Mouse (Mus musculus) skeletal muscle tissue, adult 2 months (tissue): ENCODE data around the gene Fam234b.

Experiments used
- DNase-seq: peaks from one replicate; pipeline ENCODE4 v3.0.0-alpha.2; 2012; ENCODE audit warnings: low read depth, low spot score

Gene Fam234b

DNA sequence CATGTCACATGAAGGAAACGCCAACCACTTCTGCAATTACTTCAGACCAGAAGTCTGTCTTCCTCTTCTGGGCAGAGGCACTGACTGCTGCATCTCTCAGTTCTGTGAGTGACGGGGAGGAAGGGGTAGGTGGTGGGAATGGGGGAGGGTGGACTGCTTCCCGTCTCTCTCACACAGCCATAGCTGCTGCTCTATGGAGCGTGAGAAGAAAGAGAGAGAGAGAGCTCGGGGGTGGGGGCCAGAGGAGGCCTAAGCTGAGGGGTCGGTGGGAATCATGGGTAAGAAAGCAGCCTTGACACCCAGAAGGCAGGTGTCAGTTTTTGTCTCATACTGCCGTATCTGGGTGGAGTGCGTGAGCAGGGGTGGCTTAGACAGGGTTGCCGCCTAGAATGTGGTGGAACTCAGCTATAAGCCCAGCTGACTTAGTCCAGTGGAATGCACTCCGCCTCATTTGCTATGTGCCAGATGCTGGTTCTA lies 30.7 kb downstream of the Fam234b start:
- DNase-seq: no peak

DNA sequence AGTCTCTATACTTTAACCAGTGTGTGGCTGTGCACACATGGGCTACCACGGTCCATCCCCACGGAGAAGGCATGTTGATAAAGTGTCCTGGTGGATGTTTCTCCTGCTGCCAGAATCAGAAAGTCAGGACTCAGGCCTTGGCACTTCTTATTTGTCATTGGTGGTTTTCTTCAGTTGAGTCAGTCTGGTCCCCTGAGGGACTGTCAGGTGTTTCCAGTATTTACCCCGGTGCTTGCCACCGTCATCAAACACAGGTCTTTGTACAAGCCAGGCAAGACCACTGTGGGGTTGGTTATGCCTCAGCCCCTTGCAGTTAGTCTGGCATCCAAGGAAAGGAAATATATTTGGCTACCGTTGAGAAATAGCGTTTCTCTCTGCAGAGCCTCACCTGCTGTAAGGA lies 32.8 kb downstream of the Fam234b start:
- DNase-seq: no peak

DNA sequence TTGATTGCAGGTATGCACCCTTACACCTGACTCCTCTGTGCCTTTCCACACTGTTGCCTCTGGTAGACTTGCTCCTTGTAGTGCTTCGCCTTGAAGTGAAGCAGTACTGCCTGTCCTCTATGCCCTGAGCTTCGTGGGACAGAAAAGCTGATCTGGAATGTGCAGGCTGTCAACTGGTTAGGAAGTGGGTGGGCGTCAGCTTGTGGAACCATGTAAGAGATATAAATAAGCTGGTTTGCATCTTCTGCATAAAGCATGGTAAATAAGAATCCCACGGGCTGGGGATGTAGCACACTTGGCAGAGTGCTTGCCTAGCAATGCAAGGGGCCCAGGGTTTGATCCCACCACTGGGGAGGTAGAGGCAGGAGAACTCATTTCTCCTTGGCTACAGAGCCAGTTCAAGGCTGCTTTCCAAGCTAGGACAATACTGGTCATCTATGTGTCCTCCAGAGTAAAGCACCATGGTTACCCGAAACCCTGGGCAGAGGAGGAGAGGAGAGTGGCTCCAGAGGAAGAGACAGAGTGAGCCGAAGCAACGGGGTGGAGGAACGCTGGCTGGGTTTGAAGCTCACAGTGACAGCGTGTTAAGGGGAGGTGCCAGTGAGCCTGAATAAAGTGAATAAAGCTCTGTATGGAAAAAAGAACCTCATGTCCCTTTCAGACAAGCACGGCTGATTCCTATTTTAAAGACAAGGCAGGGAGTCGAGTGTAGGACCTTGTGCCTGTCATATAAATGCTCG lies 34.8 kb downstream of the Fam234b start:
- no peak for DNase-seq

DNA sequence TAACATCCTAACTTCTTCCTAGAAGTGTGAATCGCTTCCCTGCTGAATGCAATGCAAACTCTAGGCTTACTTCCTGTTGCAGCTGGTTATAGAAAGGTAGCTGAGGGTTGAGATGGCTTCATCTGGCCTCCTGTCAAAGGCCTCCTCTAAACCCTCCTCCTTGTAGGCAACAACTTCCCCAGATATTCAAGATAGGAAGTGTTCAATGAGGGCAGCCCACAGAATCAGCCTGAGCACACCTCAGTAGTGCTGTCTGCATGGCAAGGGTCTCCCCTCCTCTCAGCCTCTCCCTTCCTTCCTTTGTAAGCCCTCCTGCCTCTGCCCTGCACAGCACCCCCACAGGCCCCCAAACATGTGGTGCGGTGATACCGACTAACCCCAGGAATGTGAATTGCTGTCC lies 38.0 kb downstream of the Fam234b start:
- DNase-seq: no peak

DNA sequence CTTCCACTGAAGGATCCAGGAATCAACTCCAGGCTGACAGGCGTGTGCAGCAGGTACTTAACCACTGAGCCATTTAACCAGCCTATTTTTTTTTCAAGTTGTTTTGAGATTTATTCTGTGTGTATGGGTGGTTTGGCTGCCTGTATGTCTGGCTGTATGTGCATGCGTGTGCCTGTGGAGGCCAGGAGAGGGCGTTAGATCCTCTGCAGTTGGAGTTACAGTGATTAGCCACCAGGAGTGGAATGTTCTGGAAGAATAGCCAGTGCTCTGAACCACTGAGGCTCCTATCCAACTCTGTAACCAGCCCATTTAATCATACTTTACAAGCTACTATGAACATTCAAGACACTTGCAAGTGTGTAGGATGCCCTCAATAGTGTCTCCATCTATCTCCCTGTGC lies 38.8 kb downstream of the Fam234b start:
- DNase-seq: no peak

DNA sequence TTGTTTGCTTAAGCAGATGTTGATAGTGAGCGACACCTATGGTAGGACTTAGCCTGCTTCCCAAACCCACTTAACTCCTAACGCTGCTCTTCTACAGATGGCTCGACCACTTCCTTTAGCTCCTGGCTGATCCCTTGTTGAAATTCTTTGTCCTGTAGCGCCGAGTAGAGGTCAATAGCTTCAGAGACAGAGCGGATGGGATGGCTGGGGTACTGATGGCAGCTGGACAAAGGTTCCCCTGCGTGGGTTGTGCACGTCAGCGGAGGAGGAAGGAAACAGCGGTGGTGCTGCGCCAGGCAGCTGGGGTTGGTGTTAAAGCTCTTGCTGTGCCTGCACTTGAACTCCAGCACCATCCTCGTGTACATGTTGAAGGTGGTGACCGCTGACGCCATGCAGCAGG lies 39.5 kb downstream of the Fam234b start:
- DNase-seq: no peak

DNA sequence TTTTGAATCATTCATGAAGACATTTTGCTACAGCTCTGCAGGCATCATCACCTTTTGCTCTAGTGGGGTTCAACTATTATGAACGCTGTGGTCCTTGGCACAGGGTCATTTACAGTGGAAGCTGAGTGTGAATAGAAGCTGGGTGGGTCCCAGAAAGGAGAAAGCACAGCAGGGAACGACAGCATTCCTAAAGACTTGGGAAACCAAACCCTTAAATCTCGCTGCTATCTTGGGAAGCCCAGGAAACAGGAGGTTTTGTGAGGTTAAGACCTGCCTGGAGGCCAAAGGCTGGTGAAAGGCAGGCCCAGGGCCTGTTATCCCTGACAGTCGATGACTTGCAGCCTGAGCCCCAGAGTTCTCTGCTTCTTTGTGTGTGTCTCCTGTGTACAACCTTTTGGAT lies 40.4 kb downstream of the Fam234b start:
- no peak for DNase-seq

DNA sequence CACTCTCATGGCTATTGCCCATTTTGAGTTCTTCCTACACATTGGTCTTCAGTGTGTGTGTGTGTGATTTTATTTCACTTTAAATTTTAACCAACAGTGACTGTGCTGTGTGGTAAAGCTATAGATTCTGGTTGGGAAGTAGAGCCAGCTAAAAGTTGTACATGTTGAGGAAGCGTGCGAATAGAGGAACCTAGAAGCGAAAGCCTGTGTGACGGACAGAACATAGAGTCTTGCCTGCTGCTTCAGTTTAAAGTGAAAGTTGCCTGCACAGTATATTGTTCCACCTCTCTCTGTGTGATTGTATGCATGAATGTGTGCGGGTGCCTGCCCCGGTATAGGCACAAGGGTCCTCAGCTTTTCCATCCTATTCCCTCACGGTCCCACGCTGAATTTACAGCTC lies 42.6 kb downstream of the Fam234b start:
- no peak for DNase-seq

DNA sequence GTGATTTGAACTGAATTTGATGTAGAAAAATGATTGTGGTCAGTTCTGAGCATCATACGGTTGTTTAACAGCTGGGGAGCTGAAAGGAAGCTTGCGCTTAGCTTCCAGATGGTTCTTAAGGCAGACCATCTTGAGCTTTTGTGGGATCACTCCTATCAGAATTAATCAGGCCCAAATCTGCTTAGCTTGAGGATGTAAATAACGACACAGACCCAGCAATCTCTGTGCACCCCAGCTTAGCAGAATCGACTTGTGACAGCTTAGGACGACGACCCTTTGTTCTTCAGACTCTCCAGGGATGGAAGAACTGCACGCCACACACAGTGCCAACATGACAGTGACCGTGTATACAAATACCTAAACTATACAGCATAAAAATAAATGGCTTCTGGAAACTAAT lies 47.8 kb downstream of the Fam234b start:
- DNase-seq: no peak

DNA sequence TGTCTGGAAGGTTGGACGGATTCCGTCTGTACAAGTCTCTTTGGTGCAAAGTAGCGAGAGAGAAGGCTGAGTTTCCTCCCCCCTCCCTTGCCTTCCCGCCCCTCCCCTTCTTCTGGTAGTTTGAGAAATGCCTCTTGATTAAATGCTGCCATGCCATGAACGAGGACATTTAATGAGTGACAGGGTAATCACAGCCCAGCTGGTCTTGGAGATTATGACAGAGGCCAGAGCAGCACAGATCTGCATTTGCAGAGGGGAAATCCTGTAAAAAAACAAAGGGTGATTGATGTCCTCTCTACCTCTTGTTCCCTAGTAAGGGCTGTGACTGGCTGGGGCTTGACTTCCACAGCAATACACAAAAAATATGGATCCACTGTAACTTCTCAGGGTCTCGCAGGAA lies 50.1 kb downstream of the Fam234b start:
- DNase-seq: no peak

DNA sequence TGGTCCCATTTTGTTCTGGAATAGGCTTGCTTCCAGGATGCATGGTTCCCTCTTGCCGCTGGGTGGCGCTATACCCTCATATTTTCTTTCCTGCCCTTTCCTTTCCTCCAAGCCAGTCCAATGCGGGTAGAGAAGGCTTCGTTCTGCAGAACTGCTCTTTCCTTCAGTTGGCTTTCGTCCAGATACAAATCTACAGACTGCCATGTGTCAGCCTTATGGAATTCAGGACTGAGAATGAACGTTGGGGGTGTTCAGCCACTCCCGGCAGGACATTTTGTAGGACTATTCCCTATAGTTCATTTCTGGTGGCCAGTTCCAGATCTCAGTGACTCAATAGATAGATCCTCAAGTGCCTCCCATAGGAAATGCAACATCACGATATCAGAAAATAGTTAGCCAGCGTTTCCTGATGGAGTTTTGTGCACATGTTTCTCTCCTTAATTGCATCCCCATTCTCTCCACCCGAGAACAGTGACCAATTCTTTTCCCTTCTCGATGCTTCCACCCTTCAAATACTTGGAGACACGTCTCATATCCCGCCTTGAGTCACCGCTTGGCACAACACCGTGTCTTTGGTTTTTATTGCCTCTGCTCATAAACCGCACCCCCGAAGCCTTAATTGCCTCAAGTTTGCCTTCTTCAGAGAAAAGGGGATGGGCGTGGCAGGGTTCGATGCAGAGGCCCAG lies 52.2 kb downstream of the Fam234b start:
- DNase-seq: peak; percentile 83

DNA sequence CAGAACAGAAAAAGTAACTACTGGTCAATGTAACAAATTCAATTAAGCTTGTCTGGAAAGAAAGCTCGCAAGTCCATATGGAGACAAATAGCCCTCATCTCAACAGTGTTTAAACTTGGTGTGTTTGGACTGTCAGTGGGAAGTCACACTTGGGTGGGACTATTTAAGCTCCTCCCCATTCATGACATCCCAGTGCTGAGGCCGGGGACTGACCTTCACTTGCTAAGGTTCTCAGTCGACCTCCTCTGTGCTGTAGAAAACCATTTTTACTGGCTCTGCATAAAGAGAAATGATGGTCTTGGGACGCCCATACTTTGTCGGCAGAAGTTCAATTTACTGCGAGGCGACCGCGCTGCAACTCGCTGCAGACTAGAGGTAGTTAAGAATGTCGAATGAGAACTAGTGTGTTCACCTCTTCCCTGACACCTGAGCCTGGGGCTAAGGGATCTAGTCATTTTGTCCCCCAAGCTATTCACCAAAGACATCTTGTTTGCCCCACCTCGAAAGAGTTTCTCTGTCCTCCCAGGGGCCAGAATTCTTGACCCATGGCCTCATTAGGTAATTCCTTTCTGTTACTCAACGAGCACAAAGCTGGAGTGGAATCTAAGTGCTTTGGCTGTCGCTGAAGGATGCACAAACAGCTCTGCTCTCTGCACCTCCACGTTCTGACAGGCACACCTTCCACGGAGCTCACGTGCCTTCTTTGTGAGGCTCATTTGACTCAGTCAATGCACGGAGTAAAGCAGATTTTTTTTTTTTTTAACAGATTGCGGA lies 53.3 kb downstream of the Fam234b start:
- DNase-seq: no peak

DNA sequence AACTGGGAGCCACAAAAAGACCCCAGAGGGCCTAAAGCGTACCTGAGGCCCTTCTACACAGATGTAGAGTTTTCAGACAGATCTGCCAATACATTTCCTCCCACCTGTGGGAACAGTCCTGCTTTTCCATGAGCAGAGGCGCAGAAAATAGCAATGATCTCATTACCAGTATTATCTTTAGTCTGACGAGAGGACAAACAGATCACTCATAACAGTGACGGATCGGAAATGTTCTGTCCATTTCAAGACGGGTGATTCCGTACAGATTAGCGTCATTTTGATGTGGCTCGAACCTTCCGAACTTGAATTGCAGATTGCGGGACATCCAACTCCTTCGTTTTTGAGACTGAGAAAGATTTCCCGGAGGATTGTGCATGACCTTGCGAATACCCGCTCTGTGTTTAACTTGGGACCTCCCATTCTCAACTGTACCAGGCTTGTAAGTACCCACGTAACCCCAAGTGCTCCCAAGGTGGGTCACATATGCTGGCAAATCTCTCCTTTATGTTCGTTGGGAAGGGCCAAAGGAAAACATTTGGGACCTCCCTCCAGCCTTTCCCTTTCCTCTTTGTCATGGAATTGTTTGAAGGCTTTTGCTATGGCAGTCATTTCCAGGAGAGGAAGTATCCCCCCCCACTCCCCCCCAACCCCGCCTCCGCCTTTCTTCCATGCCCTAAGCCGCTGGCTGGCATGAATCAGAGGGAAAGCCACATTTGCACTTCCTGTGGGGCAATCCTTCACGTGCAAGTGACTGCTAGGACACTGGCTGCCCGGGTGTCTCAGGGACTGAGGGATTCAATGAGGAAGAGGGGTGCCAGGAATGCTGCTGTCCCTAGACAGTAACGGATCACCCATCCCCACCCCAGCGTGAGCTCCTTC lies 54.3 kb downstream of the Fam234b start:
- no peak for DNase-seq

DNA sequence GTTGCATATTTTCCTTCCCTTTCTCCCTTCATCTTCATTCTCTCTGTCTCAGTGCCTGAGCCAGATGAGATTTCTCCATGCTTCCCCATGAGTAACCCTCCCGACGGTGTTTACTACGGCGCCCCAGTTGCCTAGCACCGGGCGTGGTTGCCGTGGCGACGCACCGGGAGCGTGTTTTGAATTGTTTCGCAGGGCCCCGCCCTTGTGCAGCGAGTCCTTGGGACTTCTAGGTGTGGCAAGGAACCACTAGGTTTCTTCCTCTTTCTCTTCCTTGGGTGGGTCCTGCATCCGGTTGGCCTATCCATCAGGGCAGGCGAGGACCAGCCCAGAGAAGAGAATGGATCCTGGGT lies 54.9 kb downstream of the Fam234b start:
- peak; percentile 68 for DNase-seq

DNA sequence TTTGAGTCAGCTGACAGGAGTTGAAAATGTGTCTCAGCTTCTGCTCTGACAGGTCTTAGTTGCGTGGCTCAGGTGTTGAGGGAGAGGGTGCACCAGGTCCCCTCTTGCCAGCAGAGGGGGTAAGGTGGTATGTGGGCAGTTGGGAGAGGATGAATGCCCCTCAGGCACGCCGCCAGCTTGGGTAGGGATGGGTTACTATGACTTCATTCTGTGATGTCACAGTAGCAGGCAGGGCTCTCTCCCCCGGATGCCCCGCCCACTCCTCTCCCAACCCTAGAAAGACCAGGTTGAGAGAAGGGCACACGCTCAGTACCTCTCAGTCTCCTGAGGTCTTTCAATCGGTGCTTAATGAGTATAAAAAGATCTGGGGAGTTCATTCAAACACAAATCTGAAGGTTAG lies 56.4 kb downstream of the Fam234b start, which contains the start of gene Gsg1:
Gene Gsg1, minus strand, starts transcription at position 199 of the 400 bp plus-strand sequence.
- no peak for DNase-seq

DNA sequence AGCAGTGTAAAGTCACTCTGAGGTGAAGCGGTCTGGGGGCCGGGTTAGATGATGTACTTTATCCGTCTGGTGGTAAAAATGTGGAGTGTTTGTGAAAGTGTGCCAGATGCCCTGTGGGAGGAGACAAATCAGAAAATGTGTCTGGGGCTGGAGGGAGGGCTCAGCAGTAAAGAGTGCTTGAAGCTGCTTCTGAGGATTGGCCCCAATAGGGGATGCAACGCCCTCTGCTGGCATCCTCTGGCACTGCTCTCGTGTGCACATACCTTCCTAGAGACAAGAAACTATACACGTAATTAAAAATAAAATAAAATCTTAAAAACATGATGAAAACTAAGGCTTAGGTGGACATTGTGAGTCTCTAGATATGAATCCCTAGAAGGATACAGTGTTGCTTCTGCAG lies 62.7 kb downstream of the Fam234b start:
- DNase-seq: no peak

DNA sequence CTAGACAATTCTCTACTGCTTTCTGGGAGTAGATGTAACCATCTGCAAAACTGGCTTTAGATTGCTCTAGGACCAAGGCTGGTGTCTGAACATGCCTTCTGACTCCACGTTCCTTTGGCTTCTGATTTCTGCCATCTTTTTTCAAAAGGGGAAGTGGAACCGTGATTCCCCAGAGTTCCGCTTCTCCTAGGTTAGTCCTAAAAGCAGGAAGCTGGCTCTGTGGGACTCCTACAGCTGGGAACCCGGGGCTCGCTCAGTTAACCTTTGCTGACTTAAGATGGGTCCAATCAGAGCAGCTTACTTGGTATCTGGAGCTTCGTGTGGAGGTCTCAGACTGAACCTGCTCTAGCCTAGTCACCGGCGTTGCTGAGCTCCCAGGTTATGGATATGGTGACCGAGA lies 63.3 kb downstream of the Fam234b start:
- no peak for DNase-seq

DNA sequence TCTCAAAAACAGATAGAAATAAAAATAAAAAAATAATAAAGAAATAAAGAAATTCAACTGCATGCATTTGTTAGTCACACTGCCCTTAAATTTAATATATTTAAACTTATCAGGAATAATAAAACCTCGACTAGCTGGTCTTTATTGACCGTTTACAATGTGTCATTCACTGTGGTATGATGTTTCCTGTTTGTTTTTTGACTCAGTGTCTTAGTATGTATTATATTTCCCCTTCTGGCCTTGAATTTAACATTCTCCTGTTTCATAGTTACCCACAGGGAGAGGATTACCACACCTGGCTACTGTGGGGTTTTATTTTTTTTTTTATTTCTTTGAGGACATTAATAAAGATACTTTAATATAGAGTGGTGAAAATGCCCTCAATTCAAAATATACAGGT lies 64.8 kb downstream of the Fam234b start:
- no peak for DNase-seq

DNA sequence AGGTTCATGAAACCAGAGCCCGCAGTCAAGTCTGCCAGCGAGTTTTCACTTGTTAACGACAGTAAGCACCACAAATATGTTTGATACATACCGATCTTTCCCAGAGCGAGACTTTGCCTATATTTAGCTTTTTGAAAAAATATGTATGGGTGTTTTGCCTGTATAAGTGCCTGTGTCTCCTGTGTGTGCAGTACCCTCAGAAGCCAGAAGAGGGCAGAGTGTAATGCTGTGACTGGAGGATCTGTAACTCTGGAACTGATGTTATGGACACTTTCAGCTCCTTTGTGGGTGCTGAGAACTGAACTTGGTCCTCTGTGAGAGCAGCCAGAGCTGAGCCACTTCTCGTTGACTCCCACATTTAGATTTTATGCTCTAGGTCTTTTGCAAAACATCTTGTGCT lies 66.4 kb downstream of the Fam234b start:
- DNase-seq: no peak

DNA sequence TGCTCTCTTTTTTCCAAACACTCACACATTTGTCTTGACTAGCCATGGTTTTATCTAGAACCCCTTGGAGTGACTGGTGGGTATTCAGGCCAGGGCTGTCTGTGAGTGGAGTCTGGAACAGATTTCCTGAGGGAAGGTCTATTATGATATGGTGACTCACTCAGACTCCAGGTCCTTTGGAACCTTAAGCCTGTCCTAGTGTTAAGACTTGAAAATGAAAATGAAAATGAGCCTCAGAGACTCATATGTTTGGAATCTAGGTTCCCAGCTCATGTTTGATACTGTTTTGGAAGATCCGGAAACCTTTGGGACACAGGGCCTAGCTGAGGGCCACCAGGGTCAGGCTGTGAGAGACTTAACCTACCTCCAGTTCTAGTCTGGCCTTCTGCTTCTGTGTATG lies 68.3 kb downstream of the Fam234b start:
- DNase-seq: no peak

DNA sequence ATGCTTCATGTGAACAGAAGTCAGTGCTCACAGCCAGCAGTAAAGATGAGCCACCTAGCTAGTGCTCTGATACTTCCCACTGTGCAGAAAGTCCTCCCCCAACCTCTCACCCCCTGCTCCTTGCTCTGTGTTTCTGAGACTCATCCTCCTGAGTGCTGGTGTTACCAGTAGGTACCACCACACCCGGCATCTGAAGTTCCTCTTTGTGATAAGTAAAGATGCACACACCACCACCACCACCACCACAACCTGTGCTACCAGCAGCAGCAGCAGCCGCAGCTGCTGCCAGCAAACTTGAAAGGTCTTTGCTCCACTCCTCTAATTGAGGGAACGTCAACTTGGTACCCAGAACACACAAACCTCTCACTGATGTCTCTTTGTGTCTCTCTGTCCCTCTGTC lies 69.4 kb downstream of the Fam234b start:
- no peak for DNase-seq

DNA sequence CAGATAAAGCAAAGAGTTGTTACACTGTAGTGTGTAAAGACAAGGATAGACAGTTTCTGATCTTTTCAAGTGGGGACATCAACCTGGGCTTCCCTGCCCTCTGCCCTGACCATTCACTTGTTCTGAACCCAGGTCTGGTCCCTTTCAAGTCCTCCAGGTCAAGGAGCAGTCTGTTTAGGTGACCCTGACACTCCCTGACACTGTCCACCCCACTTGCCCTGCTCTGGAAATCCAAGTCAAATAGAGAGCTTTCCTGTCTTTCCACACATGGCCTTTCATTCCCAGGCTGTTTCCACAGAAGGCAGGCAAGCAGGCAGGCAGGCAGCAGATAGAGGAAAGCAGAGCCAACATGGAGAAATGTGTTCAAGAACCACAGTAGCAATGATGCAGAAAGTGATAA lies 70.6 kb downstream of the Fam234b start:
- no peak for DNase-seq
